ENCODE assay signal across 28 mouse cellular contexts in genomic region chr2:4371341-4371740, GRCm38 (mm10).
DNase-seq lines count a peak whose midpoint lies in the region; ATAC-seq lines count a peak whose summit lies in the region.
"Had no signal": no experiment of that assay in that cellular context is flagged by ENCODE, and none has a peak within 500 bp of the region (broad histone marks: within the 10 kb centered on the region; RNA-seq: fewer than 3 reads in every experiment).

No protein-coding gene starts in this region.

- no peak overlapping the region for H3K27ac ChIP-seq in forebrain, embryonic 14.5 days (ENCODE audit: low read depth, low read length)
- H3K27ac ChIP-seq in forebrain, embryonic 11.5 days (ENCODE audit: low read depth, low read length): no peak overlapping the region
- no peak overlapping the region for H3K27ac ChIP-seq in hindbrain, embryonic 16.5 days (ENCODE audit: low read depth, low read length)
- H3K27ac ChIP-seq in hindbrain, embryonic 11.5 days (ENCODE audit: low read depth, low read length): no peak overlapping the region
- H3K27ac ChIP-seq: heart, embryonic 10.5 days; heart, embryonic 15.5 days; kidney, embryonic 15.5 days; liver, embryonic 12.5 days; neural tube, embryonic 15.5 days had no signal

- peak; percentile 27 for DNase-seq in forebrain, embryonic 14.5 days (ENCODE audit: low spot score)
- DNase-seq in forebrain, embryonic 11.5 days (ENCODE audit: low spot score): no peak
- DNase-seq in hindbrain, embryonic 11.5 days (ENCODE audit: low spot score): no peak
- DNase-seq in retina, postnatal 1 day: peak; percentile 61
- no peak for DNase-seq in retina, embryonic 14.5 days (ENCODE audit: low spot score)
- no peak for DNase-seq in thymus, postnatal 36 days
- DNase-seq: adrenal gland, postnatal 25 days; B cell, adult 2 months; cerebellum, adult 18-20 months; embryo, embryonic 11 days; gastrocnemius, postnatal 14 days; heart, postnatal 36 days; kidney, adult 11 months; kidney, postnatal 25 days; liver, postnatal 0 days; lung, postnatal 36 days; right cerebral cortex, adult 18-20 months; spleen, adult 18-20 months; thymus, postnatal 14 days had no signal

- H3K9me3 ChIP-seq in forebrain, embryonic 14.5 days (replicated peaks; ENCODE audit: control insufficient read depth, low read length): no peaks in the 10 kb centered on the region
- no peaks in the 10 kb centered on the region for H3K9me3 ChIP-seq in forebrain, embryonic 11.5 days (ENCODE audit: control insufficient read depth, low read length)
- H3K9me3 ChIP-seq in hindbrain, embryonic 16.5 days (ENCODE audit: control insufficient read depth, low read length): no peaks in the 10 kb centered on the region
- H3K9me3 ChIP-seq in hindbrain, embryonic 11.5 days (ENCODE audit: control insufficient read depth, low read length): no peaks in the 10 kb centered on the region
- H3K9me3 ChIP-seq: heart, embryonic 10.5 days; heart, embryonic 15.5 days; kidney, embryonic 15.5 days; liver, embryonic 12.5 days; neural tube, embryonic 15.5 days had no signal

- no peak overlapping the region for H3K4me2 ChIP-seq in forebrain, embryonic 14.5 days (ENCODE audit: low read length)
- H3K4me2 ChIP-seq in forebrain, embryonic 11.5 days (ENCODE audit: low read depth, low read length, severe bottlenecking): no peak overlapping the region
- H3K4me2 ChIP-seq in hindbrain, embryonic 16.5 days (ENCODE audit: low read length): no peak overlapping the region
- no peak overlapping the region for H3K4me2 ChIP-seq in hindbrain, embryonic 11.5 days (replicated peaks; ENCODE audit: low read depth, low read length)
- H3K4me2 ChIP-seq: heart, embryonic 15.5 days; kidney, embryonic 15.5 days; liver, embryonic 12.5 days; midbrain, embryonic 11.5 days; neural tube, embryonic 15.5 days had no signal

- no peaks in the 10 kb centered on the region for H3K27me3 ChIP-seq in forebrain, embryonic 14.5 days (replicated peaks; ENCODE audit: control insufficient read depth, insufficient read depth, low read length)
- H3K27me3 ChIP-seq in forebrain, embryonic 11.5 days (ENCODE audit: control insufficient read depth, insufficient read depth, low read length): no peaks in the 10 kb centered on the region
- H3K27me3 ChIP-seq in hindbrain, embryonic 16.5 days (replicated peaks; ENCODE audit: control insufficient read depth, insufficient read depth, low read length): no peaks in the 10 kb centered on the region
- H3K27me3 ChIP-seq in hindbrain, embryonic 11.5 days (ENCODE audit: control insufficient read depth, insufficient read depth, low read length): no peaks in the 10 kb centered on the region
- H3K27me3 ChIP-seq: heart, embryonic 15.5 days; kidney, embryonic 15.5 days; neural tube, embryonic 15.5 days had no signal

- H3K4me1 ChIP-seq in forebrain, embryonic 14.5 days (ENCODE audit: control insufficient read depth, insufficient read depth, low read length): peaks cover 3% of the 10 kb centered on the region
- no peaks in the 10 kb centered on the region for H3K4me1 ChIP-seq in forebrain, embryonic 11.5 days (replicated peaks; ENCODE audit: control insufficient read depth, insufficient read depth, low read length)
- H3K4me1 ChIP-seq in hindbrain, embryonic 16.5 days (ENCODE audit: control insufficient read depth, insufficient read depth, low read depth, low read length): no peaks in the 10 kb centered on the region
- H3K4me1 ChIP-seq in hindbrain, embryonic 11.5 days (replicated peaks; ENCODE audit: control insufficient read depth, insufficient read depth, low read length): no peaks in the 10 kb centered on the region
- H3K4me1 ChIP-seq: heart, embryonic 15.5 days; liver, embryonic 12.5 days; neural tube, embryonic 15.5 days had no signal

- ATAC-seq in forebrain, embryonic 14.5 days: 0 out of 2 replicates have a peak, but pooled peaks have one; percentile 20
- no peak for ATAC-seq in forebrain, embryonic 11.5 days (replicated peaks; ENCODE audit: low FRiP score)
- ATAC-seq in hindbrain, embryonic 16.5 days: peak; percentile 60
- ATAC-seq in hindbrain, embryonic 11.5 days (ENCODE audit: low FRiP score): no peak
- ATAC-seq: inflammation-experienced regulatory T-cells, adult 6 months; liver, embryonic 12.5 days; liver, postnatal 0 days had no signal

- H3K4me3 ChIP-seq in forebrain, embryonic 14.5 days (ENCODE audit: low read depth, low read length): no peak overlapping the region
- no peak overlapping the region for H3K4me3 ChIP-seq in forebrain, embryonic 11.5 days (ENCODE audit: low read depth, low read length)
- H3K4me3 ChIP-seq in hindbrain, embryonic 16.5 days (ENCODE audit: low read length): no peak overlapping the region
- H3K4me3 ChIP-seq in hindbrain, embryonic 11.5 days (ENCODE audit: low read depth, low read length): no peak overlapping the region
- H3K4me3 ChIP-seq: erythroblast, embryonic 14.5 days; heart, embryonic 10.5 days; heart, embryonic 15.5 days; kidney, embryonic 15.5 days; liver, embryonic 12.5 days; neural tube, embryonic 15.5 days had no signal

- 70% methylated on average over 1 of the region's 1 CpGs for WGBS in forebrain, embryonic 14.5 days
- 93% methylated on average over 1 of the region's 1 CpGs for WGBS in forebrain, embryonic 11.5 days
- 81% methylated on average over 1 of the region's 1 CpGs for WGBS in hindbrain, embryonic 16.5 days
- WGBS in hindbrain, embryonic 11.5 days: 86% methylated on average over 1 of the region's 1 CpGs

- H3K9ac ChIP-seq in forebrain, embryonic 14.5 days (ENCODE audit: low read length): no peak overlapping the region
- H3K9ac ChIP-seq in forebrain, embryonic 11.5 days (ENCODE audit: low read length): no peak overlapping the region
- H3K9ac ChIP-seq in hindbrain, embryonic 16.5 days (ENCODE audit: low read depth, low read length): no peak overlapping the region
- H3K9ac ChIP-seq in hindbrain, embryonic 11.5 days (ENCODE audit: low read depth, low read length): no peak overlapping the region
- H3K9ac ChIP-seq: heart, embryonic 15.5 days; kidney, embryonic 15.5 days; liver, embryonic 12.5 days; liver, postnatal 0 days; neural tube, embryonic 15.5 days had no signal

- no peaks in the 10 kb centered on the region for H3K36me3 ChIP-seq in forebrain, embryonic 14.5 days (ENCODE audit: control insufficient read depth, insufficient read depth, low read length)
- no peaks in the 10 kb centered on the region for H3K36me3 ChIP-seq in forebrain, embryonic 11.5 days (ENCODE audit: control insufficient read depth, insufficient read depth, low read length)
- no peaks in the 10 kb centered on the region for H3K36me3 ChIP-seq in hindbrain, embryonic 16.5 days (ENCODE audit: control insufficient read depth, insufficient read depth, low read length)
- no peaks in the 10 kb centered on the region for H3K36me3 ChIP-seq in hindbrain, embryonic 11.5 days (ENCODE audit: control insufficient read depth, insufficient read depth, low read length)
- H3K36me3 ChIP-seq: heart, embryonic 10.5 days; heart, embryonic 15.5 days; kidney, embryonic 15.5 days; liver, embryonic 12.5 days; neural tube, embryonic 15.5 days had no signal

Comparison
In these comparisons a context has a peak if more than half of its experiments do, and no peak if none do; other contexts are left out.
1. ATAC-seq: peak in forebrain, embryonic 14.5 days (single experiment) and hindbrain, embryonic 16.5 days (single experiment); none in forebrain, embryonic 11.5 days (single experiment) and hindbrain, embryonic 11.5 days (single experiment).
2. DNase-seq: peak in forebrain, embryonic 14.5 days (single experiment) and retina, postnatal 1 day (single experiment); none in forebrain, embryonic 11.5 days (single experiment), hindbrain, embryonic 11.5 days (single experiment), retina, embryonic 14.5 days (single experiment) and thymus, postnatal 36 days (0 of 2).